10 mouse cellular contexts compared by ENCODE assay signal in genomic region chr7:59245541-59245940, GRCm38 (mm10). TPM values are rescaled to one million over a fixed set of nuclear protein-coding genes. Genes with fewer than 3 reads are reported as not detected.
DNase-seq lines count a peak whose midpoint lies in the region; ATAC-seq and TF ChIP-seq lines count a peak whose summit lies in the region.
"Had no signal": no experiment of that assay in that cellular context is flagged by ENCODE, and none has a peak within 500 bp of the region (broad histone marks: within the 10 kb centered on the region; RNA-seq: fewer than 3 reads in every experiment).

No protein-coding gene starts in this region.

- H3K4me1 ChIP-seq in liver, postnatal 0 days (ENCODE audit: insufficient read depth) = no peaks in the 10 kb centered on the region
- H3K4me1 ChIP-seq in liver, embryonic 11.5 days (replicated peaks; ENCODE audit: control insufficient read depth, insufficient read depth, low read length) = no peaks in the 10 kb centered on the region
- H3K4me1 ChIP-seq in stomach, postnatal 0 days (replicated peaks; ENCODE audit: control insufficient read depth, insufficient read depth) = no peaks in the 10 kb centered on the region
- H3K4me1 ChIP-seq: heart, embryonic 13.5 days had no signal

- no peak overlapping the region for H3K4me2 ChIP-seq in liver, postnatal 0 days (ENCODE audit: low read depth, low read length)
- no peak overlapping the region for H3K4me2 ChIP-seq in liver, embryonic 11.5 days
- no peak overlapping the region for H3K4me2 ChIP-seq in stomach, postnatal 0 days (replicated peaks; ENCODE audit: low read depth)
- H3K4me2 ChIP-seq: heart, embryonic 13.5 days had no signal

- H3K27me3 ChIP-seq in liver, postnatal 0 days (ENCODE audit: insufficient read depth, low read length) = no peaks in the 10 kb centered on the region
- H3K27me3 ChIP-seq in liver, embryonic 11.5 days (replicated peaks; ENCODE audit: control insufficient read depth, insufficient read depth, low read length) = no peaks in the 10 kb centered on the region
- H3K27me3 ChIP-seq in stomach, postnatal 0 days (ENCODE audit: control insufficient read depth, insufficient read depth, low read length) = no peaks in the 10 kb centered on the region
- H3K27me3 ChIP-seq: heart, embryonic 13.5 days had no signal

- no peak overlapping the region for H3K9ac ChIP-seq in liver, postnatal 0 days (replicated peaks)
- H3K9ac ChIP-seq in liver, embryonic 11.5 days (ENCODE audit: low read depth, low read length) = no peak overlapping the region
- H3K9ac ChIP-seq in stomach, postnatal 0 days (ENCODE audit: low read length) = no peak overlapping the region
- H3K9ac ChIP-seq: heart, embryonic 13.5 days had no signal

- DNase-seq in liver, postnatal 0 days = no peak
- DNase-seq in liver, embryonic 11.5 days (ENCODE audit: low spot score) = no peak
- peak; percentile 52 for DNase-seq in ZHBTc4 (ENCODE audit: low read depth, low spot score)
- no peak for DNase-seq in stomach, postnatal 0 days (ENCODE audit: low spot score)
- DNase-seq in layer of hippocampus, adult 11-12 months (ENCODE audit: low spot score) = no peak
- DNase-seq: kidney, adult 8-10 months; right cerebral cortex, postnatal 14 days had no signal

- H3K27ac ChIP-seq in liver, postnatal 0 days (ENCODE audit: low read depth) = no peak overlapping the region
- H3K27ac ChIP-seq in liver, embryonic 11.5 days (ENCODE audit: low read depth, low read length) = no peak overlapping the region
- no peak overlapping the region for H3K27ac ChIP-seq in stomach, postnatal 0 days (replicated peaks)
- H3K27ac ChIP-seq: heart, embryonic 13.5 days had no signal

- no peak for ATAC-seq in liver, postnatal 0 days
- ATAC-seq in liver, embryonic 11.5 days (replicated peaks; ENCODE audit: low FRiP score) = no peak
- peak; percentile 74 for ATAC-seq in CD4-positive, CD25-positive, alpha-beta regulatory T cell, adult 4 months
- no peak for ATAC-seq in stomach, postnatal 0 days (ENCODE audit: low FRiP score, low TSS enrichment)
- no peak for ATAC-seq in erythroid progenitor cell, adult 5-6 weeks (replicated peaks; ENCODE audit: low FRiP score, poor library complexity, severe bottlenecking)

- peak; percentile 47 for TF ChIP-seq CTCF in liver, postnatal 0 days (IDR thresholded peaks at IDR 0.05; ENCODE audit: low read depth)
- TF ChIP-seq CTCF in stomach, postnatal 0 days (IDR thresholded peaks at IDR 0.05; ENCODE audit: low read depth) = peak; percentile 53

- H3K4me3 ChIP-seq in liver, postnatal 0 days (ENCODE audit: low read depth, low read length) = no peak overlapping the region
- H3K4me3 ChIP-seq in liver, embryonic 11.5 days (ENCODE audit: low read depth, low read length) = no peak overlapping the region
- no peak overlapping the region for H3K4me3 ChIP-seq in stomach, postnatal 0 days (ENCODE audit: low read depth, low read length)
- H3K4me3 ChIP-seq: heart, embryonic 13.5 days had no signal

- no peaks in the 10 kb centered on the region for H3K9me3 ChIP-seq in liver, postnatal 0 days (ENCODE audit: low read length)
- no peaks in the 10 kb centered on the region for H3K9me3 ChIP-seq in liver, embryonic 11.5 days (ENCODE audit: control insufficient read depth, low read length)
- no peaks in the 10 kb centered on the region for H3K9me3 ChIP-seq in stomach, postnatal 0 days (ENCODE audit: control insufficient read depth, low read length)
- H3K9me3 ChIP-seq: heart, embryonic 13.5 days had no signal

- peaks cover 11% of the 10 kb centered on the region for H3K36me3 ChIP-seq in liver, postnatal 0 days (replicated peaks; ENCODE audit: insufficient read depth, low read length)
- peaks cover 7% of the 10 kb centered on the region for H3K36me3 ChIP-seq in liver, embryonic 11.5 days (ENCODE audit: control insufficient read depth, insufficient read depth, low read length)
- no peaks in the 10 kb centered on the region for H3K36me3 ChIP-seq in stomach, postnatal 0 days (ENCODE audit: control insufficient read depth, insufficient read depth, low read length)

- no peak for TF ChIP-seq EP300 in liver, postnatal 0 days (IDR thresholded peaks at IDR 0.05; ENCODE audit: low read depth)
- TF ChIP-seq EP300 in stomach, postnatal 0 days (optimal IDR thresholded peaks at IDR 0.05) = no peak

- WGBS in liver, postnatal 0 days (ENCODE audit: insufficient replicate concordance) = 92% methylated on average over 2 of the region's 2 CpGs
- 95% methylated on average over 2 of the region's 2 CpGs for WGBS in liver, embryonic 11.5 days
- 94% methylated on average over 2 of the region's 2 CpGs for WGBS in stomach, postnatal 0 days

RNA-seq across cellular contexts. Expression of gene Ube3a, which starts 17.0 kb away (rescaled TPM):
- 55.6 and 58.5 TPM in 2 replicates for polyA plus RNA-seq in liver, postnatal 0 days (2015; fragmentation: Nextera tagmentation; extraction: Ambion mirVana)
- polyA plus RNA-seq in liver, embryonic 11.5 days (2014; fragmentation: Nextera tagmentation; extraction: Ambion mirVana) = 123 and 124 TPM in 2 replicates
- polyA plus RNA-seq in CD4-positive, CD25-positive, alpha-beta regulatory T cell, adult 4 months (2017; shearing (Covaris generic)) = 10 to 100 TPM; 46.7 to 71.2 TPM
- polyA plus RNA-seq in stomach, postnatal 0 days (2015; fragmentation: Nextera tagmentation; extraction: Ambion mirVana) = 83.7 and 84.6 TPM in 2 replicates
- 45.0 and 73.8 TPM in 2 replicates for total RNA-seq in erythroid progenitor cell, adult 5-6 weeks (2015; ENCODE audit: low replicate concordance)
- total RNA-seq in erythroid progenitor cell, adult 5-6 weeks (2017; ENCODE audit: low replicate concordance) = 87.5 and 96.4 TPM in 2 replicates
